Mouse (Mus musculus) adrenal gland, postnatal 0 days (tissue): ENCODE results near the gene Pdzph1. TPM values are rescaled to one million over a fixed set of nuclear protein-coding genes. Genes with fewer than 3 reads are reported as not detected.

Experiments
- polyA plus RNA-seq: library from polyadenylated mRNA; unstranded; fragments of >200 nt; fragmentation: Nextera tagmentation; extraction: Ambion mirVana; gene quantifications from 2 replicates; pipeline ENCODE4 v1.2.1, GENCODE M21; 2015

The Pdzph1 gene
- 0.91 and 1.0 TPM in 2 replicates for polyA plus RNA-seq

GRCm38 (mm10) chr17:58991275-58991674 is at the start of gene Pdzph1:
Gene Pdzph1, minus strand, starts transcription at chr17:58991375.

DNA sequence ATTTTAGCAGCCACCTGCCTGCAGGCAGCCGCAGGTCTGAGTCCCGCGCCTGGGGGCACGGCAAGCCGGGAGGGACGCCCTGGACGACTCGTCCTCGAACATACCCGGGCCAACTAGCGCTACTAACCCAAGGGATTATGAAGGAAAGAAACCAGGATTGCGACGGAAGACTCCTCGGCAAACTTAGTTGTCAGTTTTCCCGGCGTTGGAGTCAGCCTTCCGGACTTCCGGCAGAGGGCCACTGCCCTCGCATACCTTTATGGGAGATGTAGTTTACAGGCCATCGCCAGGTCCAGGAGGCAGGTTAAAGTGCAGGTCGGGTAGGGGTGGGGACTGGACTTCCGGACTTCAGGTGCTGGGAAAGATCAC is 21.9 kb upstream of the Pdzph1 start, which contains the start of gene Nudt12:
Gene Nudt12 (minus strand): TSS at position 282 of the 369 bp plus-strand sequence.

Other genes starting within 250 kb of the Pdzph1 start
- 6.6 and 14.1 TPM in 2 replicates for gene Nudt12, start 22.0 kb upstream of the Pdzph1 start, polyA plus RNA-seq